15 mouse cellular contexts compared by ENCODE assay signal in genomic region chr1:127169516-127169915, GRCm38 (mm10).
"Had no signal": no experiment of that assay in that cellular context is flagged by ENCODE, and none has a peak within 500 bp of the region (broad histone marks: within the 10 kb centered on the region; RNA-seq: fewer than 3 reads in every experiment).

No protein-coding gene starts in this region.

- H3K9ac ChIP-seq: limb, embryonic 13.5 days; liver, embryonic 14.5 days; midbrain, embryonic 12.5 days; neural tube, embryonic 13.5 days had no signal

- H3K27me3 ChIP-seq: limb, embryonic 13.5 days; midbrain, embryonic 12.5 days; neural tube, embryonic 13.5 days had no signal

- H3K9me3 ChIP-seq: limb, embryonic 13.5 days; midbrain, embryonic 12.5 days; neural tube, embryonic 13.5 days had no signal

- H3K36me3 ChIP-seq: limb, embryonic 13.5 days; midbrain, embryonic 12.5 days; neural tube, embryonic 13.5 days had no signal

- DNase-seq: kidney, postnatal 36 days; layer of hippocampus, adult 9-11 months; layer of hippocampus, postnatal 36 days; left cerebral cortex, postnatal 4 days; lung, adult 18-20 months; retina, postnatal 1 day; right cerebral cortex, postnatal 25 days; thymus, postnatal 4 days had no signal

- H3K4me2 ChIP-seq: limb, embryonic 13.5 days; midbrain, embryonic 12.5 days; neural tube, embryonic 13.5 days had no signal

- ATAC-seq: midbrain, embryonic 16.5 days had no signal

- H3K4me3 ChIP-seq: limb, embryonic 13.5 days; midbrain, embryonic 12.5 days; neural tube, embryonic 13.5 days had no signal

- H3K27ac ChIP-seq: kidney, postnatal 0 days; limb, embryonic 13.5 days; liver, embryonic 14.5 days; midbrain, embryonic 12.5 days; neural tube, embryonic 13.5 days; stomach, postnatal 0 days had no signal
